Mouse (Mus musculus) ES-E14 (cell line): ENCODE data around the gene F11. TPM values are rescaled to one million over a fixed set of nuclear protein-coding genes. Genes with fewer than 3 reads are reported as not detected.

Source experiments
- DNase-seq: peaks from one replicate; pipeline ENCODE4 v3.0.0-alpha.2; 2013; ENCODE audit warnings: low read depth, low spot score
- H3K27ac ChIP-seq: 2 replicates; pipeline ENCODE4 v1.5.1; 2012; ENCODE audit warnings: low read depth, mild to moderate bottlenecking, low read length, moderate library complexity, mixed read lengths; ENCODE audit not compliant: poor library complexity, insufficient read depth, severe bottlenecking
- H3K36me3 ChIP-seq: 2 replicates; pipeline ENCODE4 v1.6.1; 2012; ENCODE audit warnings: mild to moderate bottlenecking, low read length, moderate library complexity, mixed read lengths; ENCODE audit not compliant: control insufficient read depth, poor library complexity, insufficient read depth, severe bottlenecking
- H3K4me1 ChIP-seq, 2 experiments: fragments of 150-350 bp in 1 of 2; sonication (generic) in 1 of 2; 2 replicates each; pipeline ENCODE4 v1.6.1; 2012; ENCODE audit warnings: low read length in 2 of 2, mild to moderate bottlenecking in 1 of 2, mixed read lengths in 1 of 2; ENCODE audit not compliant: control insufficient read depth in 2 of 2, insufficient read depth in 2 of 2, poor library complexity in 1 of 2
- H3K4me3 ChIP-seq, 2 experiments: fragments of 150-350 bp in 1 of 2; sonication (generic) in 1 of 2; 2 replicates each; pipeline ENCODE4 v1.5.1; 2012; ENCODE audit warnings: low read length in 2 of 2, low read depth in 1 of 2, mild to moderate bottlenecking in 1 of 2, mixed read lengths in 1 of 2; ENCODE audit not compliant: insufficient read depth in 1 of 2, poor library complexity in 1 of 2, severe bottlenecking in 1 of 2
- H3K9ac ChIP-seq: 2 replicates; pipeline ENCODE4 v1.6.1; 2012; ENCODE audit warnings: low read depth, mild to moderate bottlenecking, low read length, mixed read lengths; ENCODE audit not compliant: poor library complexity, insufficient read depth, severe bottlenecking
- H3K9me3 ChIP-seq: fragments of 150-350 bp; sonication (generic); 2 replicates; pipeline ENCODE4 v1.6.1; 2012; ENCODE audit warnings: low read depth, mild to moderate bottlenecking, low read length; ENCODE audit not compliant: control insufficient read depth, insufficient read depth
- CHD2 ChIP-seq: IDR thresholded peaks from 2 replicates; pipeline ENCODE4 v1.6.1; 2014; ENCODE audit warnings: mild to moderate bottlenecking, low read depth, low read length, inconsistent platforms
- HCFC1 ChIP-seq: IDR thresholded peaks from 2 replicates; pipeline ENCODE4 v1.6.1; 2012; ENCODE audit warnings: low read length, inconsistent platforms, borderline replicate concordance; ENCODE audit not compliant: insufficient read depth
- MAFK ChIP-seq: IDR thresholded peaks from 2 replicates; pipeline ENCODE4 v1.6.1; 2014; ENCODE audit warnings: mild to moderate bottlenecking, low read depth, low read length, inconsistent platforms; ENCODE audit not compliant: insufficient read depth
- ZC3H11A ChIP-seq: IDR thresholded peaks from 2 replicates; pipeline ENCODE4 v1.6.1; 2012; ENCODE audit warnings: low read depth, mild to moderate bottlenecking, inconsistent platforms, low read length, borderline replicate concordance
- ZNF384 ChIP-seq: IDR thresholded peaks from 2 replicates; pipeline ENCODE4 v1.6.1; 2012; ENCODE audit warnings: low read depth, low read length, inconsistent platforms
- in situ Hi-C, 2 experiments: fragments of 600-800 bp; cut with MboI; formaldehyde crosslinking; loops; one replicate each; pipeline ENCODE4 v1.15.1; 2025; ENCODE audit warnings: low sequenced_read_pairs in 2 of 2, inconsistent platforms in 1 of 2; ENCODE audit not compliant: unreplicated experiment in 2 of 2
- total RNA-seq: library from RNA; depleted of rRNA; stranded (reverse); fragments of 300-350 nt; gene quantifications from 2 replicates; pipeline ENCODE4 v1.2.3, GENCODE M21; 2012; rRNA removed

Gene F11
- total RNA-seq, 1 experiment: not detected

DNA sequence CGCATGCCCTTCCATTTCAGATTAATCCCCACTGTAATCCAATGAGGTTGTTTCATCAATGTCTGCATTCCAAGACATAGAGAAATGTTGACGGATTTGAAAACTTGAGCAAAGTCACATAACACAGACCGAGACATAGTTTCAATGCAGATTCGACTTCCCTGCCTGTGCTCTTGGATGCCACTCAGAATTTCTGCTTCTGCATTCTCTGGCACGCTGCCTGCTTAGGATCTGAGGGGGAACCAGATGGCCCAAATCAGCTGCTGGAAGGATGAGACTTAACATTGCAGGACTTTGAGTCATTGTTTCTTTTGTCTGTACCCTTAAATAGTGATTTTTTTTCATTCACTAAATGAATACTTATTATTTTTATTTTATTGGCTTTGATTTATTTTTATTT lies 60.2 kb downstream of the F11 start:
- in situ Hi-C loops: no loop called here
- Histone ChIP-seq H3K4me3 (no peak overlapping the region), H3K27ac (no peak overlapping the region), H3K36me3 (no peaks in the 10 kb centered on the region), H3K4me1 (no peaks in the 10 kb centered on the region), H3K9me3 (no peaks in the 10 kb centered on the region), H3K9ac (no peak overlapping the region)
- TF ChIP-seq ZNF384: no peak
- TF ChIP-seq ZC3H11A: no peak
- no peak for TF ChIP-seq CHD2
- TF ChIP-seq MAFK: no peak
- no peak for TF ChIP-seq HCFC1
- no peak for DNase-seq

GRCm38 (mm10) chr8:45197294-45197693 lies 64.5 kb downstream of the F11 start:
- Histone ChIP-seq H3K4me3 (no peak overlapping the region), H3K9me3 (no peaks in the 10 kb centered on the region), H3K36me3 (no peaks in the 10 kb centered on the region), H3K27ac (no peak overlapping the region), H3K9ac (no peak overlapping the region), H3K4me1 (no peaks in the 10 kb centered on the region)
- TF ChIP-seq ZC3H11A (no peak), HCFC1 (no peak), MAFK (no peak), CHD2 (no peak), ZNF384 (no peak)
- DNase-seq: no peak
- in situ Hi-C loops: no loop called here

DNA sequence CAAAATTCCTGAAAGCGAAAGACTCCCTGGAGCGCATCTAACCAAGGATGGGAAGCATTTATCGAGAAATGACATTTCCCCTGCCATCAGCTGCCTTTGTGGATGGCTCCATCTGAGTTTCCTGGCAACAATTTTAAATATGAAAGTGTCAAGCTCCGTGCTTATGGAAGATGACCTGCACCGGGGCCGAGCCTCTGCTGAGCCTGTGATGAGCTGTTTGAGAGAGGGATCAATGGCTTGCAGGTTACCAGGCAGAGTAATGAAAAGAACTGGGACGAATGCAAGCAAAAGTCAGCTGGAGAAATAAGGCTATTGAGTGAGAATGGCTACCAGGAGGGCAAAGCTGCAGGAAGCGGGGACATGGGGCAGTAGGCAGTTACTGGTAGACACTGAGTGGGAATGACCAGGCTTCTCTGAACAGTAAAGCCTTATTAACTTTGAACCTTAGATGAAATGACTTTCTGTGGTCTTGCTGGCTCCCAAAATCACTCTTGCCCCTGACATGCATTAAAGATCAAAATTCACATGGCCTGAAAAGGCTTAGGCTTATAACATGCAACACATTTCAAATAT lies 65.8 kb downstream of the F11 start:
- Histone ChIP-seq H3K27ac (no peak overlapping the region), H3K4me1 (no peaks in the 10 kb centered on the region), H3K9me3 (no peaks in the 10 kb centered on the region), H3K9ac (no peak overlapping the region), H3K36me3 (no peaks in the 10 kb centered on the region), H3K4me3 (no peak overlapping the region)
- DNase-seq: no peak
- in situ Hi-C loops: no loop called here
- TF ChIP-seq MAFK (no peak), ZNF384 (no peak), CHD2 (no peak), HCFC1 (no peak), ZC3H11A (no peak)

Other genes with a start within 250 kb of the F11 start
- gene Mtnr1a, start 192.9 kb downstream of the F11 start, total RNA-seq: 0.16 and 0.18 TPM in 2 replicates
- not detected in 2 replicates for gene Klkb1, start 32.8 kb upstream of the F11 start, total RNA-seq
- not detected in 2 replicates for gene Gm45753, start 46.4 kb upstream of the F11 start, total RNA-seq
- gene Cyp4v3, start 71.2 kb upstream of the F11 start, total RNA-seq: 0.11 and 0.27 TPM in 2 replicates
- gene Fam149a, start 120.3 kb upstream of the F11 start, total RNA-seq: 0.63 and 1.7 TPM in 2 replicates
- gene Tlr3, start 149.0 kb upstream of the F11 start, total RNA-seq: 0.58 and 0.74 TPM in 2 replicates
- 2.1 and 3.8 TPM in 2 replicates for gene Sorbs2, start 245.8 kb upstream of the F11 start, total RNA-seq